Mouse (Mus musculus): ENCODE data around the gene Akap11.

- no peak for TF ChIP-seq MYOG (IDR thresholded peaks at IDR 0.05; ENCODE audit: control insufficient read depth, extremely low read depth, insufficient read length)
- TF ChIP-seq CTCF (IDR thresholded peaks at IDR 0.05; ENCODE audit: control insufficient read depth, insufficient read depth, insufficient read length) = peak; percentile 93
- TF ChIP-seq MAX (IDR thresholded peaks at IDR 0.05) = no peak
- no peak for TF ChIP-seq USF1 (IDR thresholded peaks at IDR 0.05; ENCODE audit: low read depth)
- TF ChIP-seq MYOD1 (IDR thresholded peaks at IDR 0.05; ENCODE audit: control insufficient read depth, insufficient read length, low read depth) = no peak
- TF ChIP-seq CEBPB (IDR thresholded peaks at IDR 0.05; ENCODE audit: low read depth) = no peak
These were observed 54.0 kb downstream of the Akap11 start for GRCm38 (mm10) chr14:78482385-78483231.

Measured in C2C12 (cell line).